Mouse (Mus musculus): Measurements from ENCODE around the gene Cacng5. TPM values are rescaled to one million over a fixed set of nuclear protein-coding genes. Genes with fewer than 3 reads are reported as not detected.

The Cacng5 gene
- under 1 TPM; 0.06 to 0.10 TPM for total RNA-seq (2021)

DNA sequence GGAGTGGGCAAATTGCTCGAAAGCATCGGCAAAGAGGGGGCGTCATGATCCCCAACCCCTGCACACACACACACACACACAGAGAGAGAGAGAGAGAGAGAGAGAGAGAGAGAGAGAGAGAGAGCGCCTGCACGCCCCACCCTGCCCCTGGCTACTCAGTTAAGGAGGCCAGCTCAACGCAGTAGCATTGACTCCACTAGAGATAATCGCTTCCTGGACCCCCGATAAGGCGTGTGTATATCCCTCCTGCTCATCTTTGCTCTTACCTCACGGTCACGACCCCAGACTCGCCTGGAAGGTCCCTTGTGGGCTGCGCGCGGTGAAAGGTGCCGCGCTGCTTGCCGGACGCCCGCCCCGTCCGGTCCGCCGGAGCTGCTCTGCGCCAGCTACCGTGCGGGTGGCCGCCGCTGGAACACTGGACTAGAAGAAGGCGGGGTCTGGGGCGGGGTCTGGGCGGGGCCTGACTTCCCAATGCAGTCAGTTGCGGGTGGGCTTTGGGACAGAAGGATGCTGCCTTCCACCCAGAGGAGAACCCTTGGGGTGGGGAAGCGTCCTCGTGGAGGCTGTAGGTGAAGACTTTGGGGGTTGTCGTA lies at the start of gene Cacng5:
Gene Cacng5, minus strand, starts transcription at position 422 of the 593 bp plus-strand sequence.
- DNase-seq (ENCODE audit: low spot score) = no peak
- intact Hi-C loops (cut with DNase I) = no loop called here

- DNase-seq (ENCODE audit: low spot score) = no peak
- intact Hi-C loops (cut with DNase I) = no loop called here
These were observed 42.9 kb upstream of the Cacng5 start for GRCm38 (mm10) chr11:107957566-107958350.

DNA sequence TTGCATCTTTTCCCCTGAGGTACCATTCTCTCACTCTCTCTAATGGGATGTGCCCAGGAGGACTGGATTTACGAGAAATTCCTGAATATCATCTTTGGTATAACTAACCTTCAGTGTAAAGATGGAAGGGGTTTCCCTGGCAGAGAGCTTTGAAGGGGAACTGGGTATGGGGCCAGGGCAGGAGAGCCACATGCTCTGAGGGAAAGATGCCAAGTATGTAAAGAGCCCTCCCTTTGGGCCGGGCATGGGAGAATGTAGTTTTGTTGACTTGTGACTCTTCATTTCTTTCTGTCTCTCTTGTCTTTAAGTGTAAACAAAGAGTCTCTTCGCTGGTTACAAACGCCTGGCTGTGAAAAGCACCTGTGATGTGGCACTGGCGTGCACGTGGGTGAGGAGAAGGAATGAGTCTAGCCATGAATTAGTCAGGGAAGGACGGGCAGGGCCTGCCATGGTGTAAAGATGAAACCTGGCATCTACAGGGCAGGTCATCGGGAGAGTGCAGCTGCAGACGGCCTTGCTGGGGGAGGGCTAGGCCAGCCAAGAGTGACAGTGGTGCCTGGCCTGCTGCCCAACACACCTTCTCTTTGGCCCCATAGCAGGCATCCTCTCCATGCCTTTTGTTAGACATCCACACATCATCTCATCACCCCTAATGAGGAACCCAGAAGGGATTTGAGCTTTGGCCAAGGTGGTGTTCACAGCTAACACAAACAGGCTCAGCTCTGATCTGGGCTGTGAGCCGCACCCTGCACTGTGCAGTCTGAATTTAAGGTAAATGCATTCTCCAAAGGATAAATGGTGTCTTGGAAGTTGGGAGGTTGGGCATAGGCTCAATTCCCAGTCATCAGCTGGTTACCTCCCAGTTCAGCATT lies 40.6 kb upstream of the Cacng5 start:
- intact Hi-C loops (cut with DNase I) = no loop called here

GRCm38 (mm10) chr11:107951431-107951830 lies 36.6 kb upstream of the Cacng5 start:
- intact Hi-C loops (cut with DNase I) = no loop called here
- no peak for DNase-seq (ENCODE audit: low spot score)

More for the DNA sequence above, 40.6 kb upstream of the Cacng5 start:
- DNase-seq (ENCODE audit: low spot score) = no peak

GRCm38 (mm10) chr11:107950658-107951057 lies 35.8 kb upstream of the Cacng5 start:
- no peak for DNase-seq (ENCODE audit: low spot score)
- intact Hi-C loops (cut with DNase I) = no loop called here

DNA sequence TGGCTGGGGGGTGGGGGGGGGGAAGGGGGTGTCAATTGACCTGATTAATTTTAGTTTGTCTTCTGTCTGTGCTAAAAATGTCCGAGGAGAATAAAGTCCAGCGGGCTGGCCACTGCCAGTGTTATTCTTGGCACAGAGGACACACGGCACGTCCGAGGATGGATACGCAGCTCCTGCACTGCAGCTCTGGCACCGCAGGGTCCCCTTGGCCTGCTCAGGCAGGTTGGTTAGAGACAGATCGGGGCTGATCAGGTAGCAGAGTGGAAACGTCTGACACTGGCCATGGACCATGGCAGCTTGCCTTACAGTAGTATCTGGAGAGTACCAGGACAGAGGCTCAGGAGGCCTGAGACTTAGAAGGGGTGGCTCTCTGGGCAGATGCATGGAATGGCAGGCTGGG lies 35.4 kb upstream of the Cacng5 start:
- intact Hi-C loops (cut with DNase I) = no loop called here
- no peak for DNase-seq (ENCODE audit: low spot score)

- intact Hi-C loops (cut with DNase I) = no loop called here
- no peak for DNase-seq (ENCODE audit: low spot score)
These were observed 33.1 kb upstream of the Cacng5 start for GRCm38 (mm10) chr11:107947951-107948350.

GRCm38 (mm10) chr11:107946823-107947222 lies 32.0 kb upstream of the Cacng5 start:
- intact Hi-C loops (cut with DNase I) = no loop called here

DNA sequence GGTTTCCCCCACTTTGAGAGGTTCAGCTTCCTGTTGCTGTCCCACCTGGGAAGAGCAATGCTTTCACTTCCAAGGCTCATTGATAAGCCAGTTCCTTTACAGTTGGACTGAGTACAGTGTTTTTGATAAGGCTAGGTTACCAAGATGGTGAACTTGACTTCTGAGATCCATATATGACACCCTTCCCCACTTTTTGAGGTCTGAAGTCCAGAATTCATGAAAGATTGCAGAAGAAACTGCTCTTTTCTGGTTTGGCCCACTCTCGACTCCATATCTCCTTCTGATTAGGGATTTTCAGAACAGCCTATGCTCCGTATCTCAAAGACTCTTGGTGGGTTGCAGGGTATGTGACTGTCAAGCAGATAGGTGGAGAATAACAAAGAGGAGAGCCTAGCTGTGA lies 22.1 kb upstream of the Cacng5 start:
- DNase-seq (ENCODE audit: low spot score) = no peak
- intact Hi-C loops (cut with DNase I) = no loop called here

More at GRCm38 (mm10) chr11:107946823-107947222, 32.0 kb upstream of the Cacng5 start:
- DNase-seq (ENCODE audit: low spot score) = no peak

DNA sequence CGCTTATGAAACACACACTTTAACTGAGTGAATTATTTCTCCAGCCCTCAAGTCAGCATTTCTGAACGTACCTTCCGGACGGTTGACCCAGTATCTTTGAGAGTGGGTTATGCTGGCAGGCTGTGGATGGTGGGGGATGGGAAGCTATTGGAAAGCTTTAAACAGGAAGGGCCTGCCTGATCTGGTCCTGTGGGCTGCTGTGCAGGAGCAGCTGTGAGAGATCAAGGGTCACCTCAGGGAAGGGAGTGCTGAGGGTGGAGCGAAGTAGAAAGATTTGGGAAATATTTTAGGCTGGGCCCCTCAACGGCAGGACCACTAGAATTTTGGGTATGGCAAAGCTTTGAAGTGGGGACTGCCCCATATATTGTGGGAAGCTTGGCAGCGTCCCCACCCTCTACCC lies 16.9 kb upstream of the Cacng5 start:
- DNase-seq (ENCODE audit: low spot score) = no peak
- intact Hi-C loops (cut with DNase I) = no loop called here

DNA sequence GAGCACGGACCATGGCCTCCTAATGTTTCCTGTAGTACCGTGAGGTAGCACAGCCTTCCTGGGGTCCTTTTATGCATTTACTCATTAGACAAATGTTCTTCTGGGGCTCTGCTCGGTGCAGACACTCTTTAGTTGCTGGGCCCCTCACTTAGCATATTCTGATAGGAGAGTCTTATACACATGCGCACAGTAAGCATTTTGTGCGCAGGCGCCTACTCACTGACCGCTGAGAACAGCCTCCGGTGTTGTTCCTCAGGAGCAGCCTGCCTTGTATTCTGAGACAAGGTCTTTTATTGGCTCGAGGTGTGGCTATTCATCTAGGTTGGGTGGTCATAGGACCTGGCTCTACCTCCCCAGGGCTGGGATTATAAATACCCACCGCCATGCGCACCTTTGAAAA lies 16.4 kb upstream of the Cacng5 start:
- intact Hi-C loops (cut with DNase I) = no loop called here
- no peak for DNase-seq (ENCODE audit: low spot score)

DNA sequence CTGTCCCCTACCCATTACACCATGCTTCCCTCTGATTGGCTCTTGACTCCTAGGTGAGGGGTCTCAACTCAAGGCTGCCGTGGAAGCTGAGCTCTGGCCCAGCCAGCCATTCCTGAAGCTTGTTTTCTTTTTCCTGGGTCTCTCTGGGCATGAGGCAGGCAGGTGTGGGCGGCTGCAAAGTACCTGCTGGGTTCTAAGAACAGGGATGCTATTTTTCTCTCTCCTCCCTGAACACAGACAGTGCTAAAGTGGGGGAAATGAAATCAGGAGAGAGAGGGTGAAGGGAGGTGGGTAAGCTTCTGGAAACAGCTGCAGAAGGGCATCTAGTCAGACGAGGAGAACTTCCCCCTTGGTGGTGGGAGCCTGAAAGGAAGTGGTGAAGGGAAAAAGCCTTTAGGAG lies 14.9 kb upstream of the Cacng5 start:
- intact Hi-C loops (cut with DNase I) = no loop called here
- no peak for DNase-seq (ENCODE audit: low spot score)

GRCm38 (mm10) chr11:107919852-107920508 lies 5.1 kb upstream of the Cacng5 start:
- DNase-seq (ENCODE audit: low spot score) = no peak
- intact Hi-C loops (cut with DNase I) = no loop called here

GRCm38 (mm10) chr11:107917721-107918235 lies 2.9 kb upstream of the Cacng5 start:
- intact Hi-C loops (cut with DNase I) = no loop called here
- DNase-seq (ENCODE audit: low spot score) = no peak

GRCm38 (mm10) chr11:107913317-107913716 lies 1.5 kb downstream of the Cacng5 start:
- intact Hi-C loops (cut with DNase I) = no loop called here
- no peak for DNase-seq (ENCODE audit: low spot score)

GRCm38 (mm10) chr11:107905364-107905763 lies 9.5 kb downstream of the Cacng5 start:
- intact Hi-C loops (cut with DNase I) = no loop called here
- no peak for DNase-seq (ENCODE audit: low spot score)

GRCm38 (mm10) chr11:107903966-107904605 lies 10.8 kb downstream of the Cacng5 start:
- no peak for DNase-seq (ENCODE audit: low spot score)
- intact Hi-C loops (cut with DNase I) = no loop called here

DNA sequence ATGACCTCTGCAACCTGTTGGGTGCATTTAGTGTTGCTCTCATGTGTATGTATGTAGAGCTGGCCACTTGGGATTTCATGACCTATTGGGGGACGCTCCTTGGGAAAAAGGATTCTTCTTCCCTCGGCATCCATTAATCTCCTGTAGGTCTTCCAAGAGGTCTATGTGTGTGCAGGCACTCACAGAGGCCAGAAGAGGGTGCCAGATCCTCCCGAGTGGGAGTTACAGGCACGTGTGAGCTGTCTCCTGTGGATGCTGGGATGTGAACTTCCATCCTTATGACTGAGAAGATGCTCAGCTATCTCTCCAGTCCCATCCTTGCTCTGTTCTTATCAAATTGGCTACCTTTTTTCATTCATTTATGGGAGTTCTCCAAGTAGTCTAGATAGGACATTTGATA lies 14.4 kb downstream of the Cacng5 start:
- intact Hi-C loops (cut with DNase I) = no loop called here

GRCm38 (mm10) chr11:107898698-107899097 lies 16.2 kb downstream of the Cacng5 start:
- intact Hi-C loops (cut with DNase I) = no loop called here
- no peak for DNase-seq (ENCODE audit: low spot score)

More for the DNA sequence above, 14.4 kb downstream of the Cacng5 start:
- no peak for DNase-seq (ENCODE audit: low spot score)
